In genomic region chr15:7217273-7217598, GRCm38 (mm10) we compare ENCODE assay signal across 17 mouse cellular contexts.
DNase-seq lines count a peak whose midpoint lies in the region; ATAC-seq and TF ChIP-seq lines count a peak whose summit lies in the region.
"Had no signal": no experiment of that assay in that cellular context is flagged by ENCODE, and none has a peak within 500 bp of the region (broad histone marks: within the 10 kb centered on the region; RNA-seq: fewer than 3 reads in every experiment).

No protein-coding gene starts in this region.

- no peaks in the 10 kb centered on the region for H3K9me3 ChIP-seq in embryonic facial prominence, embryonic 13.5 days
- no peaks in the 10 kb centered on the region for H3K9me3 ChIP-seq in embryonic facial prominence, embryonic 10.5 days
- no peaks in the 10 kb centered on the region for H3K9me3 ChIP-seq in heart, embryonic 15.5 days (replicated peaks)
- H3K9me3 ChIP-seq in limb, embryonic 15.5 days = no peaks in the 10 kb centered on the region
- H3K9me3 ChIP-seq: forebrain, embryonic 15.5 days; hindbrain, embryonic 13.5 days had no signal

- DNase-seq in embryonic facial prominence, embryonic 10.5 days (ENCODE audit: low spot score) = no peak
- DNase-seq in heart, adult 8-10 months (ENCODE audit: low spot score) = no peak
- no peak for DNase-seq in adrenal gland, adult 2 months
- DNase-seq: adrenal gland, postnatal 25 days; cerebellum, adult 18-20 months; cerebellum, adult 9-11 months; gastrocnemius, postnatal 36 days had no signal

- no peak for TF ChIP-seq CTCF in C2C12 (IDR thresholded peaks at IDR 0.05; ENCODE audit: control insufficient read depth, insufficient read depth, insufficient read length)

- H3K79me2 ChIP-seq in C2C12 (ENCODE audit: control insufficient read depth, insufficient read depth) = no peaks in the 10 kb centered on the region

- WGBS in embryonic facial prominence, embryonic 13.5 days = 62% methylated on average over 6 of the region's 6 CpGs
- 84% methylated on average over 6 of the region's 6 CpGs for WGBS in embryonic facial prominence, embryonic 10.5 days
- WGBS in heart, embryonic 15.5 days = 72% methylated on average over 6 of the region's 6 CpGs
- 75% methylated on average over 6 of the region's 6 CpGs for WGBS in limb, embryonic 15.5 days

- no peak overlapping the region for H3K4me2 ChIP-seq in embryonic facial prominence, embryonic 13.5 days
- H3K4me2 ChIP-seq in heart, embryonic 15.5 days = no peak overlapping the region
- H3K4me2 ChIP-seq in limb, embryonic 15.5 days = no peak overlapping the region
- H3K4me2 ChIP-seq: forebrain, embryonic 15.5 days; heart, embryonic 11.5 days; hindbrain, embryonic 13.5 days had no signal

- ATAC-seq in embryonic facial prominence, embryonic 13.5 days (ENCODE audit: insufficient number of reproducible peaks, insufficient read depth, low FRiP score, low TSS enrichment, low read depth) = peak; percentile 49; the same call in 1 of the 2 replicates
- ATAC-seq in heart, embryonic 15.5 days (replicated peaks; ENCODE audit: insufficient number of reproducible peaks, insufficient read depth, low FRiP score, low read depth) = no peak
- 0 out of 2 replicates have a peak, but pooled peaks have one; percentile 35 for ATAC-seq in limb, embryonic 15.5 days (ENCODE audit: insufficient number of reproducible peaks, low FRiP score, low TSS enrichment, low read depth)
- ATAC-seq: activated CD4-positive, CD25-positive, alpha-beta regulatory T cell, adult 4 months; forebrain, embryonic 15.5 days; hindbrain, postnatal 0 days had no signal

- no peaks in the 10 kb centered on the region for H3K27me3 ChIP-seq in embryonic facial prominence, embryonic 13.5 days
- H3K27me3 ChIP-seq in embryonic facial prominence, embryonic 10.5 days (replicated peaks; ENCODE audit: low read depth, poor library complexity, severe bottlenecking) = no peaks in the 10 kb centered on the region
- no peaks in the 10 kb centered on the region for H3K27me3 ChIP-seq in heart, embryonic 15.5 days
- no peaks in the 10 kb centered on the region for H3K27me3 ChIP-seq in C2C12 (ENCODE audit: control insufficient read depth, insufficient read depth, insufficient read length)
- no peaks in the 10 kb centered on the region for H3K27me3 ChIP-seq in limb, embryonic 15.5 days
- H3K27me3 ChIP-seq: forebrain, embryonic 15.5 days; hindbrain, embryonic 13.5 days; Patski had no signal

- H3K9ac ChIP-seq in embryonic facial prominence, embryonic 13.5 days = no peak overlapping the region
- H3K9ac ChIP-seq in heart, embryonic 15.5 days = no peak overlapping the region
- H3K9ac ChIP-seq in limb, embryonic 15.5 days = no peak overlapping the region
- H3K9ac ChIP-seq: forebrain, embryonic 15.5 days; hindbrain, embryonic 13.5 days had no signal

- no peaks in the 10 kb centered on the region for H3K79me3 ChIP-seq in C2C12 (ENCODE audit: low read depth)

- H3ac ChIP-seq in C2C12 (ENCODE audit: control insufficient read depth, insufficient read length, low read depth) = no peak overlapping the region

- peaks cover 22% of the 10 kb centered on the region for H3K4me1 ChIP-seq in embryonic facial prominence, embryonic 13.5 days
- H3K4me1 ChIP-seq in embryonic facial prominence, embryonic 10.5 days = peaks cover 14% of the 10 kb centered on the region
- peaks cover 31% of the 10 kb centered on the region for H3K4me1 ChIP-seq in heart, embryonic 15.5 days (replicated peaks)
- H3K4me1 ChIP-seq in limb, embryonic 15.5 days = peaks cover 16% of the 10 kb centered on the region

- no peak overlapping the region for H3K4me3 ChIP-seq in embryonic facial prominence, embryonic 13.5 days
- H3K4me3 ChIP-seq in embryonic facial prominence, embryonic 10.5 days = no peak overlapping the region
- H3K4me3 ChIP-seq in heart, embryonic 15.5 days = no peak overlapping the region
- H3K4me3 ChIP-seq in C2C12 (ENCODE audit: insufficient read depth, poor library complexity, severe bottlenecking) = no peak overlapping the region
- no peak overlapping the region for H3K4me3 ChIP-seq in limb, embryonic 15.5 days
- H3K4me3 ChIP-seq: forebrain, embryonic 15.5 days; hindbrain, embryonic 13.5 days had no signal

- no peak overlapping the region for H3K27ac ChIP-seq in embryonic facial prominence, embryonic 13.5 days
- no peak overlapping the region for H3K27ac ChIP-seq in embryonic facial prominence, embryonic 10.5 days (replicated peaks)
- 0 out of 2 replicates have a peak overlapping the region, but pooled peaks have one; percentile 3 for H3K27ac ChIP-seq in heart, embryonic 15.5 days
- H3K27ac ChIP-seq in limb, embryonic 15.5 days = no peak overlapping the region
- H3K27ac ChIP-seq: forebrain, embryonic 15.5 days; hindbrain, embryonic 13.5 days; hindbrain, postnatal 0 days had no signal

- no peaks in the 10 kb centered on the region for H3K36me3 ChIP-seq in embryonic facial prominence, embryonic 13.5 days
- no peaks in the 10 kb centered on the region for H3K36me3 ChIP-seq in embryonic facial prominence, embryonic 10.5 days (replicated peaks)
- no peaks in the 10 kb centered on the region for H3K36me3 ChIP-seq in heart, embryonic 15.5 days
- H3K36me3 ChIP-seq in C2C12 (ENCODE audit: control insufficient read depth, insufficient read depth) = no peaks in the 10 kb centered on the region
- no peaks in the 10 kb centered on the region for H3K36me3 ChIP-seq in limb, embryonic 15.5 days
- H3K36me3 ChIP-seq: forebrain, embryonic 15.5 days; hindbrain, embryonic 13.5 days had no signal

TF ChIP-seq in C2C12, 6 proteins besides CTCF, POLR2A, EP300 and RAD21:
- no peak for TF ChIP-seq MYOG (IDR thresholded peaks at IDR 0.05; ENCODE audit: control insufficient read depth, extremely low read depth, insufficient read length)
- TF ChIP-seq MYOD1 (IDR thresholded peaks at IDR 0.05; ENCODE audit: control insufficient read depth, insufficient read length, low read depth) = peak; percentile 75
